Mouse (Mus musculus) CD8-positive naive resting alpha-beta T cell, adult 2 months (primary cell): Measurements from ENCODE around the gene Tmem41a.
"Not testable (repeated sequence)": the region's sequence is repeated elsewhere in the genome, so short reads cannot be mapped to it uniquely, and the experiment has no call there.

Experiments used
- DNase-seq, 2 experiments: peaks; one replicate each; pipeline ENCODE4 v3.0.0; 2022; ENCODE audit warnings: low read depth in 2 of 2, low spot score in 2 of 2

The Tmem41a gene

GRCm38 (mm10) chr16:21946761-21947715 lies at the start of gene Tmem41a:
Tmem41a (minus strand) TSS chr16:21947552.
- DNase-seq: peak; percentile 79 to 83

GRCm38 (mm10) chr16:21996402-21996801 lies 49.0 kb upstream of the Tmem41a start:
- no peak for DNase-seq

GRCm38 (mm10) chr16:21995304-21995703 lies 48.0 kb upstream of the Tmem41a start, which contains the start of gene Liph:
Liph (minus strand) TSS chr16:21995663.
- no peak for DNase-seq

GRCm38 (mm10) chr16:21991774-21992173 lies 44.4 kb upstream of the Tmem41a start:
- no peak for DNase-seq

GRCm38 (mm10) chr16:21990893-21991292 lies 43.5 kb upstream of the Tmem41a start:
- not testable (repeated sequence) for DNase-seq

GRCm38 (mm10) chr16:21987956-21988355 lies 40.6 kb upstream of the Tmem41a start:
- no peak for DNase-seq

- no peak for DNase-seq
These were observed 38.8 kb upstream of the Tmem41a start for GRCm38 (mm10) chr16:21986191-21986590.

- DNase-seq: no peak
These were observed 36.7 kb upstream of the Tmem41a start for GRCm38 (mm10) chr16:21984091-21984490.

- no peak for DNase-seq
These were observed 36.2 kb upstream of the Tmem41a start for GRCm38 (mm10) chr16:21983581-21983980.

GRCm38 (mm10) chr16:21983146-21983545 lies 35.8 kb upstream of the Tmem41a start:
- DNase-seq: no peak

- DNase-seq: no peak
These were observed 30.0 kb upstream of the Tmem41a start for GRCm38 (mm10) chr16:21977347-21977746.

GRCm38 (mm10) chr16:21976203-21976602 lies 28.9 kb upstream of the Tmem41a start:
- no peak for DNase-seq

- no peak for DNase-seq
These were observed 24.1 kb upstream of the Tmem41a start for GRCm38 (mm10) chr16:21971446-21971845.

GRCm38 (mm10) chr16:21970536-21970935 lies 23.2 kb upstream of the Tmem41a start:
- DNase-seq: no peak

- DNase-seq: no peak
These were observed 22.5 kb upstream of the Tmem41a start for GRCm38 (mm10) chr16:21969874-21970273.

- no peak for DNase-seq
These were observed 18.2 kb upstream of the Tmem41a start for GRCm38 (mm10) chr16:21965576-21965975.

GRCm38 (mm10) chr16:21955591-21955990 lies 8.2 kb upstream of the Tmem41a start:
- no peak for DNase-seq

- DNase-seq: no peak
These were observed 18.9 kb downstream of the Tmem41a start for GRCm38 (mm10) chr16:21928471-21928870.

GRCm38 (mm10) chr16:21916681-21917080 lies 30.7 kb downstream of the Tmem41a start:
- no peak for DNase-seq

GRCm38 (mm10) chr16:21913347-21913746 lies 34.0 kb downstream of the Tmem41a start:
- DNase-seq: no peak

- not testable (repeated sequence) for DNase-seq
These were observed 38.4 kb downstream of the Tmem41a start for GRCm38 (mm10) chr16:21908906-21909305.

GRCm38 (mm10) chr16:21906902-21907301 lies 40.5 kb downstream of the Tmem41a start:
- no peak for DNase-seq

- no peak for DNase-seq
These were observed 41.4 kb downstream of the Tmem41a start for GRCm38 (mm10) chr16:21905996-21906395.
